Mouse (Mus musculus) midbrain, embryonic 10.5 days (tissue): ENCODE data around the gene Cryba2. TPM values are rescaled to one million over a fixed set of nuclear protein-coding genes. Genes with fewer than 3 reads are reported as not detected.
A peak's percentile ranks its signal among the peaks of the same experiment; 100 is the strongest.

Source experiments
- DNase-seq: peaks from one replicate; pipeline ENCODE4 v3.0.0-alpha.2; 2017; ENCODE audit warnings: low spot score
- H3K27ac ChIP-seq: fragments of 300-500 bp; sonication (generic); replicated peaks from 2 replicates; pipeline ENCODE4 v1.5.1; 2016; ENCODE audit warnings: mild to moderate bottlenecking
- H3K27me3 ChIP-seq: fragments of 300-500 bp; sonication (generic); 2 replicates; pipeline ENCODE4 v1.6.1; 2016; ENCODE audit warnings: low read depth, mild to moderate bottlenecking; ENCODE audit not compliant: poor library complexity, severe bottlenecking
- H3K36me3 ChIP-seq: fragments of 300-500 bp; sonication (generic); 2 replicates; pipeline ENCODE4 v1.6.1; 2016; ENCODE audit warnings: mild to moderate bottlenecking, moderate library complexity
- H3K4me1 ChIP-seq: fragments of 300-500 bp; sonication (generic); 2 replicates; pipeline ENCODE4 v1.6.1; 2016
- H3K4me3 ChIP-seq: fragments of 300-500 bp; sonication (generic); 2 replicates; pipeline ENCODE4 v1.5.1; 2016; ENCODE audit warnings: mild to moderate bottlenecking, moderate library complexity
- H3K9me3 ChIP-seq: fragments of 300-500 bp; sonication (generic); replicated peaks from 2 replicates; pipeline ENCODE4 v1.6.1; 2016; ENCODE audit warnings: mild to moderate bottlenecking
- WGBS: fragments of 180-500 bp; shearing (Covaris S2); methylation state at CpG from one replicate; pipeline ENCODE4 v1.1.7; 2016; 5-methylcytosine and 5-hydroxymethylcytosine counted together
- polyA plus RNA-seq: library from polyadenylated mRNA; unstranded; fragments of >200 nt; fragmentation: Nextera tagmentation; extraction: Ambion mirVana; gene quantifications from 2 replicates; pipeline ENCODE4 v1.2.1, GENCODE M21; 2016

The Cryba2 gene
- polyA plus RNA-seq, 1 experiment from 2014 or later = not detected

GRCm38 (mm10) chr1:74900341-74901285 lies 7.7 kb upstream of the Cryba2 start:
- peak; percentile 55 for DNase-seq
- H3K9me3 ChIP-seq = no peaks in the 10 kb centered on the region
- no peak overlapping the region for H3K27ac ChIP-seq
- H3K4me1 ChIP-seq = peaks cover 39% of the 10 kb centered on the region
- H3K27me3 ChIP-seq = peaks cover 99% of the 10 kb centered on the region
- under 1% methylated on average over 59 of the region's 66 CpGs for WGBS
- H3K36me3 ChIP-seq = no peaks in the 10 kb centered on the region
- H3K4me3 ChIP-seq = peak overlapping the region; percentile 53

DNA sequence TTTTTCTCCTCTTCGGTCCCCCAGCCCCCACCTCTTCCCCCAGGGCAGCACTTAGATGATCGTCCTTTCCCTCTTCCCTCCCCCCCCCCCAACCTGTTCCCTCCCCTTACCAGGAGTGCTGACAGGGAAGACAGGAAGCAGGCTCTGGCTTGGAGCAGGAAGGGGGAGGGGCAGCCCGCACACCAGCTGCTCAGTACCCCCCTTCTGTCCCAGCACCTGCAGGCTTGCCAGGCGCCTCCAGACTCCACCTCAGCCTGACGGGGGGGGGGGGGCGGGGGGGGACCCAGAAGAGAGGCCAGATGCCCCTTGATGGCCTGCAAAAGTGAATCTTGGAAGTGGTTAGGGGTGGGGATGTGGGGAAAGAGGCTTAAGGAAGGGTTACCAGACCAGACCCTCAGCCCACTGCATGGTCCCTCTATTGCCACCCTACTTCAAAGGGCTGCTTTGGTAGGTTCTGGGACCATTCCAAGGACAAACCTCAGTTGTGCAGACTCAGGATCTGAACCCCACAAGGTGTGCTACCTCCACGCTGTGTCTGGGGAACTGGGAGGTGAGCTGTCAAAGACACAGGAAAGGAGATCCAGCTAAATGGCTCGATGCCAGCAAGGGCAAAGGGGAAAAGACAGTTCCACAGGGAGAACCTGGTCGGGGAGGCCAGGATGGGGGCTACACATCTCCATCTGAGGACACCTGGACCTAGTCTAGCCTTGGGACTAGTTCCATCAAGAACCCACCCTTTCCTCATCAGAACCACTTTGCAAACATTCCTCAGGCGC lies 5.9 kb upstream of the Cryba2 start:
- no peak for DNase-seq
- Histone ChIP-seq H3K27me3 (peaks cover 100% of the 10 kb centered on the region), H3K36me3 (no peaks in the 10 kb centered on the region), H3K4me1 (peaks cover 41% of the 10 kb centered on the region), H3K4me3 (no peak overlapping the region), H3K9me3 (no peaks in the 10 kb centered on the region), H3K27ac (no peak overlapping the region)
- WGBS = 8% methylated on average over 9 of the region's 10 CpGs

DNA sequence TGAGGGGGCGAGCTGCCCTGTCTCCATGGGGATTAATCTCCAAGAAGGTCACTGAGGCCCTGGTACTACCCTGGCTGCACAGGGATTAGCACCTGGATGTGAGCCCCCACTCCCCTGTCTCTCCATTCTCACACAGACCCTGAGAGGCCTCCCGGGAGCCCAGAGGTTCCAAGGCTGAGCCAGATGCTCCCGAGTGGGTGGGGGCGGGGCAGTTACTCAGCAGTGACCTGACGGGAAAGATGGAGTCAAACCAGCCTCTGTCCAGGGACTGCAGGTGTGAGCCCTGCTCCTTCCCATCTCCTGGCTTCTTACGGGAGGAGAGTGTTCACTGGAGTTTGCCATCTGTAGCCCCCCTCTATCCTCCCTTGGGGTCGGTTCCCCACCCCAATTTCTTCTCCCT lies 5.0 kb upstream of the Cryba2 start:
- H3K9me3 ChIP-seq = no peaks in the 10 kb centered on the region
- no peak for DNase-seq
- H3K36me3 ChIP-seq = no peaks in the 10 kb centered on the region
- peaks cover 49% of the 10 kb centered on the region for H3K4me1 ChIP-seq
- WGBS = 3% methylated on average over 7 of the region's 7 CpGs
- no peak overlapping the region for H3K27ac ChIP-seq
- H3K4me3 ChIP-seq = no peak overlapping the region
- H3K27me3 ChIP-seq = peaks cover 100% of the 10 kb centered on the region

DNA sequence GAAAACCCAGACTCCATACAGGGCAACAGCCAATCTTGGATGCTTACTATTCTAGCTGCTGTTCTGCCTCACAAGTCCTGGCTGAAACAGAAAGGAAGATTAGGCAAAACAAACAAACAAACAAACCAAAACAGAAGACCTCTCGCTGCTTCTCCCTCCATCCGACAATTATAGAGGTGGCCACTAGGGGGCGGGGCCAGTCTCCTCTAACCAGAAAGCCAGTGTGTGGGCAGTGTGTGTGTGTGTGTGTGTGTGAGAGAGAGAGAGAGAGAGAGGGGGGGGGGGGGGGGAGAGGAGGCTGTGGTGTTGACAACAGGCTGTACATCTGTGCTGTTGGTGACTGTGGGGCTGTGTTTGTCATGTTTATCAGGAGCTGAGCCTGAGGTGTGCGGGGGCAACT lies 2.0 kb upstream of the Cryba2 start:
- H3K27ac ChIP-seq = no peak overlapping the region
- DNase-seq = peak; percentile 76
- H3K4me1 ChIP-seq = peaks cover 46% of the 10 kb centered on the region
- no peaks in the 10 kb centered on the region for H3K9me3 ChIP-seq
- WGBS = 19% methylated on average over 4 of the region's 4 CpGs
- H3K27me3 ChIP-seq = peaks cover 100% of the 10 kb centered on the region
- no peak overlapping the region for H3K4me3 ChIP-seq
- no peaks in the 10 kb centered on the region for H3K36me3 ChIP-seq

DNA sequence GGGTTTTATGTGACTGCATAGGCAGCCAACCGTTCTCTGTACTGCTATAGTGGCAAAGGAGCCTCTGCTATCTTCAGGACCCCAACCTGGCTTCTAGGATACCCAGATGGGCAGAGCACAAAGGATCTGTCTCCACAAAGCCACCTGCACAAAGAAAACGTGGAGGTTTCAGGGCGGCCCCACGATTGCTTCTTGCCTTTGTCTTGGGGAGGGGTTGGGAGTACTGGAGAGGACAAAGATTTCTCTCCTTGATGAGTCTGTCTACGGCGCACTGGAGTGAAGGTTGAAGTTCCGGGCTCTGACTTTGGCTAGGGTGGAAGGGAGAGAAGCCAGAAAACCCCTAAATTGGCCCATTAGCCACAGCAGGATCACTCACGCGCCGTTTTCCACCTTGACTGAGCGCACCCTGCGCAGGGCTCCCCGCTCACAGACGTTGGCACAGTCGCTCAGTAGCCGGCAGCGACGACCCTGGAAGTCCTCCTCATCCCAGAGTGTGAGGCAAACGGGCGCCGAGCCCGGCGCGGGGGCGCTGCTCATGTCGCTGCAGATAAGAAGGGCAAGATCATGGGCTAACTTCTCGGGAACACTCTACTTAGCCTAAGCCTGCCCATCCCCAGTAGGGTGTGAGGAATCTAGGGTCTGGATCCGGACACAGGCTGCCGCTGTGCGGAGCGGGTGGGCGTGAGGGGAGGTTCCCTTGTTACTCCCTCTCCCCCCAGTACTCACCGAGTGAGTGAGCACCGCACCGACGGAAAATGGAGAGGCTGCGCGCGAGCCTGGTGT lies 401 bp downstream of the Cryba2 start:
- WGBS = 2% methylated on average over 39 of the region's 39 CpGs
- H3K27me3 ChIP-seq = peaks cover 100% of the 10 kb centered on the region
- peak overlapping the region; percentile 41 for H3K4me3 ChIP-seq
- peaks cover 28% of the 10 kb centered on the region for H3K4me1 ChIP-seq
- no peaks in the 10 kb centered on the region for H3K9me3 ChIP-seq
- DNase-seq = peak; percentile 52
- H3K36me3 ChIP-seq = no peaks in the 10 kb centered on the region
- no peak overlapping the region for H3K27ac ChIP-seq

- H3K4me1 ChIP-seq = peaks cover 24% of the 10 kb centered on the region
- DNase-seq = peak; percentile 40
- H3K36me3 ChIP-seq = no peaks in the 10 kb centered on the region
- no peak overlapping the region for H3K27ac ChIP-seq
- H3K9me3 ChIP-seq = no peaks in the 10 kb centered on the region
- H3K27me3 ChIP-seq = peaks cover 100% of the 10 kb centered on the region
- 0% methylated on average over 2 of the region's 8 CpGs for WGBS
- no peak overlapping the region for H3K4me3 ChIP-seq
These were observed 1.4 kb downstream of the Cryba2 start for GRCm38 (mm10) chr1:74891513-74891912.

GRCm38 (mm10) chr1:74885369-74886042 lies 7.4 kb downstream of the Cryba2 start, which contains the start of gene Fev:
TSS of gene Fev (minus strand) at chr1:74885419.
- Histone ChIP-seq H3K4me1 (peaks cover 40% of the 10 kb centered on the region), H3K9me3 (no peaks in the 10 kb centered on the region), H3K36me3 (no peaks in the 10 kb centered on the region), H3K27ac (no peak within 1 kb of the TSS), H3K4me3 (peak within 1 kb of the TSS; percentile 46), H3K27me3 (peaks cover 100% of the 10 kb centered on the region)
- WGBS = under 1% methylated on average over 43 of the region's 43 CpGs
- peak; percentile 48 for DNase-seq

- H3K36me3 ChIP-seq = no peaks in the 10 kb centered on the region
- H3K4me3 ChIP-seq = peak overlapping the region; percentile 46
- peaks cover 40% of the 10 kb centered on the region for H3K4me1 ChIP-seq
- no peak overlapping the region for H3K27ac ChIP-seq
- DNase-seq = peak; percentile 54
- H3K27me3 ChIP-seq = peaks cover 100% of the 10 kb centered on the region
- H3K9me3 ChIP-seq = no peaks in the 10 kb centered on the region
- under 1% methylated on average over 57 of the region's 57 CpGs for WGBS
These were observed 8.5 kb downstream of the Cryba2 start for GRCm38 (mm10) chr1:74884196-74885141.

- peaks cover 100% of the 10 kb centered on the region for H3K27me3 ChIP-seq
- peak; percentile 19 for DNase-seq
- no peak overlapping the region for H3K4me3 ChIP-seq
- no peaks in the 10 kb centered on the region for H3K9me3 ChIP-seq
- H3K27ac ChIP-seq = no peak overlapping the region
- WGBS = 3% methylated on average over 5 of the region's 5 CpGs
- H3K36me3 ChIP-seq = no peaks in the 10 kb centered on the region
- H3K4me1 ChIP-seq = peaks cover 40% of the 10 kb centered on the region
These were observed 9.5 kb downstream of the Cryba2 start for GRCm38 (mm10) chr1:74883441-74883840.

- H3K9me3 ChIP-seq = no peaks in the 10 kb centered on the region
- 1% methylated on average over 8 of the region's 8 CpGs for WGBS
- peaks cover 99% of the 10 kb centered on the region for H3K27me3 ChIP-seq
- peak; percentile 43 for DNase-seq
- peaks cover 40% of the 10 kb centered on the region for H3K4me1 ChIP-seq
- H3K27ac ChIP-seq = no peak overlapping the region
- H3K36me3 ChIP-seq = no peaks in the 10 kb centered on the region
- H3K4me3 ChIP-seq = peak overlapping the region; percentile 51
These were observed 10.1 kb downstream of the Cryba2 start for GRCm38 (mm10) chr1:74882828-74883227.
